Mouse (Mus musculus) hindlimb bud, embryonic 11.5 days (tissue): ENCODE measurements at regions not wholly inside any gene's neighbourhood (a gene's known extent, or its start where the extent isn't known, plus 50 kb on each side); places are given as distances from the start of the nearest gene placed in this dataset.

Source experiments
- DNase-seq: peaks from one replicate; pipeline ENCODE4 v3.0.0-alpha.2; 2012; ENCODE audit warnings: low read depth, low spot score; ENCODE audit errors: extremely low spot score

DNA sequence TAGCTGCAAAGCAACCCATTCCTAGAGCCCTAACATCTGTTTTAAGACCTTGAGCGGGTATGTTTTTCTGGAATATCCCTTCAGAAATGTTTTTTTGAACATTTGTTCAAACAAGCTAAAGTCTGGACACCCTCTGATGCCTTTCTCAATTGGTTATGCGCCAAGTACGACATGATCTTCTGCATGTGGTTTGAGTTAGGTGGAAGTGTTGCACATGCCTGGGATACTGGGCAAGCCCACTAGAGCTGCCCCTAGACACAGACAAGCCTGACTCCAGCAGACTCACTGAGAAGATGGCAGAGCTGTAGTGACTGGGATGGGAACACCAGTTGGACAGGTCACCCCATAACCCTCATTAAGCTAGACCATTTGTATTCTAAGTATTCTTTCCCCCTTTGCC is 153.2 kb upstream of the Cypt2 start:
- no peak for DNase-seq

GRCm38 (mm10) chrX:105366284-105366683 is 133.3 kb upstream of the Cypt2 start:
- DNase-seq: no peak

- DNase-seq: no peak
These were observed 131.6 kb upstream of the Cypt2 start for GRCm38 (mm10) chrX:105367979-105368378.

DNA sequence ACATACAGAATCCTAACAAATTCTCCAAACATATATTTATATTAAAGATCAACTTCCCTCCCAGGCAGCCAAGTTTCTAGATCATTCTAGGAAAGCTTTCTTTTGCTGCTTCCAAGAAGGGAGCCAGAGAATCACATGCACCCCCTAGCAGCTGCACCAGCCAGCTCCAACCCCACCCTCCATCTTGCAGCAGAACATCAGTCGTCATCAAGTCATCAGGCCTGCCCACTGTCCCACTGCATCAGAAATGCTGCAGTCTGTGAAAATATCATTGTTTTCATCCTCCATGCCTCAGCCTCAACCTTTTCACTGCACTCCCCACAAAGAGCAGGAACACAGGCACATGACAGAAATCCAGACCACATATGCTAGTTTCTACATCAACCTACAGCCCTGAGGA is 109.1 kb upstream of the Cypt2 start:
- no peak for DNase-seq

GRCm38 (mm10) chrX:105391029-105391428 is 108.5 kb upstream of the Cypt2 start:
- no peak for DNase-seq

- peak; percentile 82 for DNase-seq
These were observed 107.7 kb upstream of the Cypt2 start for GRCm38 (mm10) chrX:105391680-105392462.

DNA sequence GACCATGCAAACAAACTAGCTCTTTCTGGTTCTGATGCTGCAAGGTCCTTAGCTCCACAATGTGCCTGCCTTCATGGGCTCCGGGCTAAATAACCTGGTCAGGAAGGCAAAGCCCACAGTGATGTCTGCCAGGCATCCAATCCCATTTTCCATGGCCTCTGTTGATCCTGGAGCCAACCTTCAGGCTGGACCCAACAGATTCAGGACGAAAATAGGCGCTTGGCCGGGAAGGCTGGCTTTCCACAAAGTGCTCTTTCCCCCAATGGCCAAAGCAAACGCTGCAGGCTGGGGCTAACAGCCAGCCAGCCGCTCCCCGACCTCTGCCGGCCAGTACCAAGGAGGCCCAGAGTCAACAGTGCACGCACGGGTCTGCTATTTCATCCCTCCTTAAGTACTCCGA is 106.3 kb upstream of the Cypt2 start:
- no peak for DNase-seq

DNA sequence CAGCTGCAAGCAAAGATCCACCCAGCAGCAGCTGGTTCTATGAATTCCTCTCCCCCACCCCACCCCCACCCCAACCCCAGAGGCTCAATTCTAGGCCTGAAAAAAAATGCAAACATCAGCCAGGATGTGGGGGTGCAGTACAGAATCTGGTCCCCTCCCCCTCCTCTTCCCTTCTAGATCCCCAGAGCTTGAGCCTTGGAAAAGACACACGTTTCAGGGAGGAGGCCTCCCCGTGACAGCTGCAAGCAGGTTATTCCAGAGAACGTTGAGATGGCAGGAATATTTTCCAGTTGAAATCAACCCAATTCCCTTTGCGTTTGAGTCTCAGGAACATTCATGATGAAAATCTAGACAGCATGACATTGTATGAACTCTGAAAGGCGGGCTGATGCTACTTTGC is 86.2 kb upstream of the Cypt2 start:
- no peak for DNase-seq

GRCm38 (mm10) chrX:105420976-105421375 is 78.6 kb upstream of the Cypt2 start:
- DNase-seq: no peak
